Mouse (Mus musculus) embryo, embryonic 10 days (tissue): ENCODE measurements around the gene Gm7356.
"Not testable (repeated sequence)": the region's sequence is repeated elsewhere in the genome, so short reads cannot be mapped to it uniquely, and the experiment has no call there.

Experiments
- DNase-seq: peaks from one replicate; pipeline ENCODE4 v3.0.0-alpha.2; 2015; ENCODE audit warnings: low spot score

Gene Gm7356

DNA sequence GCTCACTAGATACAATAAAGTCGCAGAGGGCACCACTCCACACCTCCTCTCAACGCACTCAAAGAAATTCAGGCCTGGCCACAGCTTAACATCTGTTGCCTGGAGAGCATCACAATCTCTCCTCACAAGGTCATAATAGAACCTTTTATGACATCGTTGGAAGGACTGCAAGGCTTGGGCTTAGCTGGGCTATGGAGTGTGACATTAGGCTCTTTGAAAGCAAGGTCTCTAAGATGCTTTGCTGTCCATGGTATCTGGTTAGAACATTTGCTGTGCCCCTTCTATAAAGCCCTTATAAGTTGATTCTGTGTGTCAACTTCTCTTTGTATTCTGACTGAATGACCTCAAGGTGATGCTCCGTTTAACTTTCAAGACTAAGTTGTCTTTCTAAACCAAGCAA is at the start of gene Gm7356:
Gene Gm7356, minus strand, starts transcription at position 101 of the 400 bp plus-strand sequence.
- DNase-seq = not testable (repeated sequence)

DNA sequence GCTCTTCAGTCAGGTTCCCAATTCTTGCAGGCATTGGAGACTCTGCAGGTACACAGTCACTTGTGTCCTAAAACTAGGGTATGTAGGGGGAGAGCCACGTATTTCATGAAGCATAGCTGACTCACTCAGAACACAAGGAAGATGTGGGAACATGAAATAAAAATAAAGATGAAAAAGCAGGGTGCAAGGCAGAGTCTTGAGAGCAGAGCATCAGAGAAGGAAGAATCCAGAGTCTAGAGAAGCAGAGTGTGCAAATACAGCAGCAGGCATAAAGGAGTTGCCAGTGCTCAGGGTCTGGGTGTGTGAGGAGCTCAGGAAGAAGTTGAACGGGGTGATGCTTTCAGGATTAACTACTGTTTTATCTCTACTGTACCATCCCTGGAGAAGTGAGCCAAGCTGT is 38.4 kb upstream of the Gm7356 start:
- DNase-seq = not testable (repeated sequence)

DNA sequence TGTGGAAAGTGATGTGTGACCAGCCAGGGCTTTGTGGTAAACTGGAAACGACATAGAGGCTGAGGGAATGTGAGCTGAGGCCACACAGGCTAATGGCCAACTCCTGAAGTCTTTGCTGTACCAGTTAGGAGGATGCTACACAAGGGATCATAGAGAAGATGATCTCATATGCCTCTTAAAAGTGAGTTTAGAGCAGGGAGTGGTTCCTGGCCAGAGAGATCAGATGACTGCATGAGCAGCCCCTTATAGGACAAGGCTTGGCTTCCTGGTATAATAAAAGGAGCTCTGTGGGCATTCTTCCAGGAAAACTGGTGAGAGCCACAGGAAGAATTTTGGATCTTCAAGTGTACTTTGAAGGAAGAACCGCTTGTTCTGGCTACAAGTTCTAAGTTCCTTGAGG is 33.5 kb upstream of the Gm7356 start:
- DNase-seq = not testable (repeated sequence)

DNA sequence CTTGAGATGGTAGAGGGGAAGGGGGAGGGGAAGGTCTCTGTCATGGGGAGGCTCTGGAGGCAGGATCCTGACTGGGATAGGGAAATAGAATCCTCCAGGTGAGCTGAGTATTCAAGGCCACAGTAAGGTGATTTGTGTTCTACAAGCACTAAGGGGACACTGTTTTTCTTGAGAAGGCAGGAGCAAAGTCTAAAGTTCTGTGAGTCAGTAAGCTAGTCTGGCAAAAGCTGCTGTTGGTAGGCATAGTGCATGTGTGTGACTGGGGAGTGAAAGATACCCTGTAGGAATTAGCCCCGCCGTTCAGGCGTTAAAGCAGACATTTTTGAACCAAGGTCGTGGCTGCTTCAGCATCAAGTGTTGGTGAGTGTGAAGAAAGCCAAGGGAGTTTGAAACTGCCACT is 32.6 kb upstream of the Gm7356 start:
- DNase-seq = not testable (repeated sequence)

DNA sequence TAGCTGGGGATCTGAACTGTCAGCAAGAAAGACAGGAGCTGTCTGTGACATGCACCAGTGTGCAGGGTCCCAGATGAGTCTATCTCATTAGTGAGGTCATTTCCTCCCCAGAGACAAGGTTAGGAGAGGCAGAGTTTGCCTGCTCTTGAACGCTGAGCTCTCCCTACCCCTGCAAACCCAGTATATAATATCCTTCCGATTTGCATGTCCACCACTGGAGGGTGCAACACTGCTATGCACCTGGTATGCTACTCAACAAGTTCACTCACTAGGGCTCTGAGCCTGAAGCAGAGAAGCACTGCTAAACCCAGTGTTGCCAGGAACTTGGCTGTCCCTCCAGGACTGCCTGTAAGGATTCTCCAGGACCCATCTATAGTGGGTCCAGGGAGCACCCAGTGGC is 10.1 kb downstream of the Gm7356 start:
- DNase-seq = peak; percentile 13

DNA sequence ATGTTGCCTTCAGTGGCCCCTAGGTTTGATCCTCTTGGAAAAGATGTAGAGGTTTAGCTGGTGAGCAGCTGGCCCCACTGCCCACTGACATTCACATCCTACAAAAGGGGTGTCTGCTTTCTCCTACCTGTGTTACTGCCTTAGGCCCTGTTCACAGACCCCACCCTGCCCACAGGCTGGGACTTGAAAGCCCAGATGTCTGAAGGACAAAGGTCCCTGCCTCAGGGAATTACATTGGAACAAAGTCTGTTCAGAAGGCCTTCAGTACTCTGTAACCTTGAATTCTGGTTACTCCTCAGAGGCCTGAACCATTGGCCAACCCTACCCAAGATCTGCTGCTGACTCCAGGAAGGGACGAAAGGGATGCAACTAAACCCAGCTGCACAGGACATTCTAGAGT is 15.8 kb downstream of the Gm7356 start:
- no peak for DNase-seq

DNA sequence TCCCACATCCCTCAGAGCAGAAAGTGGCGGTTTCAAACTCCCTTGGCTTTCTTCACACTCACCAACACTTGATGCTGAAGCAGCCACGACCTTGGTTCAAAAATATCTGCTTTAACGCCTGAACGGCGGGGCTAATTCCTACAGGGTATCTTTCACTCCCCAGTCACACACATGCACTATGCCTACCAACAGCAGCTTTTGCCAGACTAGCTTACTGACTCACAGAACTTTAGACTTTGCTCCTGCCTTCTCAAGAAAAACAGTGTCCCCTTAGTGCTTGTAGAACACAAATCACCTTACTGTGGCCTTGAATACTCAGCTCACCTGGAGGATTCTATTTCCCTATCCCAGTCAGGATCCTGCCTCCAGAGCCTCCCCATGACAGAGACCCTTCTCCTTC is 32.7 kb downstream of the Gm7356 start:
- DNase-seq = not testable (repeated sequence)

DNA sequence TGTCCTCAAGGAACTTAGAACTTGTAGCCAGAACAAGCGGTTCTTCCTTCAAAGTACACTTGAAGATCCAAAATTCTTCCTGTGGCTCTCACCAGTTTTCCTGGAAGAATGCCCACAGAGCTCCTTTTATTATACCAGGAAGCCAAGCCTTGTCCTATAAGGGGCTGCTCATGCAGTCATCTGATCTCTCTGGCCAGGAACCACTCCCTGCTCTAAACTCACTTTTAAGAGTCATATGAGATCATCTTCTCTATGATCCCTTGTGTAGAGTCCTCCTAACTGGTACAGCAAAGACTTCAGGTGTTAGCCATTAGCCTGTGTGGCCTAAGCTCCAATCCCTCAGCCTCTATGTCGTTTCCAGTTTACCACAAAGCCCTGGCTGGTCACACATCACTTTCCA is 33.6 kb downstream of the Gm7356 start:
- not testable (repeated sequence) for DNase-seq

DNA sequence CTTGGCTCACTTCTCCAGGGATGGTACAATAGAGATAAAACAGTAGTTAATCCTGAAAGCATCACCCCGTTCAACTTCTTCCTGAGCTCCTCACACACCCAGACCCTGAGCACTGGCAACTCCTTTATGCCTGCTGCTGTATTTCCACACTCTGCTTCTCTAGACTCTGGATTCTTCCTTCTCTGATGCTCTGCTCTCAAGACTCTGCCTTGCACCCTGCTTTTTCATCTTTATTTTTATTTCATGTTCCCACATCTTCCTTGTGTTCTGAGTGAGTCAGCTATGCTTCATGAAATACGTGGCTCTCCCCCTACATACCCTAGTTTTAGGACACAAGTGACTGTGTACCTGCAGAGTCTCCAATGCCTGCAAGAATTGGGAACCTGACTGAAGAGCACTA is 38.5 kb downstream of the Gm7356 start:
- not testable (repeated sequence) for DNase-seq

DNA sequence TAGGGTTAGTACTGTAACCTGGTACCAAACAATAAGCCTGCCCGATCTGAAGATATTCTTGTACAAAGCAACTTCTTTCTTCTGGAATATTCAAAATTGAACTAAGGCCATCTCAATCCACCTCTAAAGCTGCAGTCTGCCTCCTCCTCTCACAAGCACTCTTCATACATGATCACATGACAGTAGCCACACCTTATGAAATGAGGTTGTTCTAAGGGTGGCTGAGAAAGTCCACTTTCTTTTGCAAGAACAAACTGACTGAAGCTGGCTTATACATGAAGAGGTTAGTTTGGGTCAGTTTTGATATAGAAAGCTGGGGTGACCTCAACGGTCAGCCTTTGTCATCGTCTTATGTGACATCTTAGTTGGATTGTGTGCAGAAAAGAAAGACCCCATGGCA is 41.3 kb downstream of the Gm7356 start:
- not testable (repeated sequence) for DNase-seq

DNA sequence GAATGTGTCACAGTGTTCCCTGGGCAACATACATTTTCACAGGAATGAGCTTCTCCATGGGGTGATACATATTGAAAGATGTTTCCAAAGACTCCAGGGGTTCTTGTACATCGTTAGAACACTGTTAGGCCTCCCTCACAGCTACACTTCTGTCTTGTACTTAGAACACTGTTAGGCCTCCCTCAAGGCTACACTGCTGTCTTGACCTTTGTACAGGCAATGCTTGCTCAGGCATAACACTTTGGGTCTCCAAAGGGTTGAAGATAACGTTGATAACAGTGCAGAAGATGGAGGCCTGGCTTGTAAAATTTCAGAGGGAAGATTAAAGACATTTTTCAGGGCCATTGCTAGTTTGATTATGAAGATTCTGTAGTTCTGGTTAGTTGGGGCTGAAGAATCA is 45.4 kb downstream of the Gm7356 start:
- not testable (repeated sequence) for DNase-seq

DNA sequence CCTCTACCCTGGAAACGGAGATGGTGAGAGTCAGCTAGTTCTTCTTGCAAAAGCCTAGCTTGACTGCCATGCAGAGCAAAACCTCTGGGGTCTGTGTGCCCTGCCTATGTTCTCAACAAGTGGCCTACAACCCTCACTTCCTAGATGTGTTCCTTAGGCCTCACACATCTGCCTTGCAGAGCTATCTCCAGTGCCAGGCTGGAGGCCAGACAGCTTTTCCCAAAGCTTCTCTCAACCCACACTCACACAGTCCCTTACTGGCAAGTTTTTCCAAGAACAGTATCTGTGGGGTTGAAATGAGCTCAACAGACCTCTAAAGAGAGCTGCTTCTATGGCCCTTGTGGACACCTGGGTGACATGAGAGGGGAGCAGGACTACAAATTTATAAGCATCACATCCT is 51.9 kb downstream of the Gm7356 start:
- DNase-seq = not testable (repeated sequence)
